Comparison of ENCODE assay signal across 9 mouse cellular contexts in the genomic region with DNA sequence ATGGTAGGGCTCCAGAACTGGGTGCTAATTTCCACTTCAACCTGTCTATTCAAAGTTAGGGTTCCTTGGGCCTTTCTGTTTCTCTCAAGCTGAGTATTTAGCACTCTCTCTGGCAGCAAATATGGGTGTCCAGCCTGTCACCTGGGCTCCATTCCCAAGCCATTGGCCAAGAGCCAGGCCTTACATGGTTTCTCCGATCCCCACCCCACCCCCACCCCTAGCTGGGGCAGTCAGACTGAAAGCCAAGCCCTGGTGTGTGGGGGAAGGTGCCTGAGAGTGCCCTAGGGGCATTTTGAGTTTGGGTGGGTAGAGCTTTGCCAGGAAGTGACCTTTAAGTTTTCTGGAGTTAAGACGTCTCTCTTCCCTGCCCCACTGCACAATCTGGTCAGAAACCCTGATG. TPM values are rescaled to one million over a fixed set of nuclear protein-coding genes. Genes with fewer than 3 reads are reported as not detected.
DNase-seq lines count a peak whose midpoint lies in the region; ATAC-seq lines count a peak whose summit lies in the region.
"Had no signal": no experiment of that assay in that cellular context is flagged by ENCODE, and none has a peak within 500 bp of the region (broad histone marks: within the 10 kb centered on the region; RNA-seq: fewer than 3 reads in every experiment).

No protein-coding gene starts in this region.

- no peaks in the 10 kb centered on the region for H3K36me3 ChIP-seq in heart, embryonic 16.5 days (ENCODE audit: control insufficient read depth, insufficient read depth)
- H3K36me3 ChIP-seq in limb, embryonic 13.5 days, result no peaks in the 10 kb centered on the region
- H3K36me3 ChIP-seq: hindbrain, embryonic 15.5 days had no signal

- no peaks in the 10 kb centered on the region for H3K27me3 ChIP-seq in heart, embryonic 16.5 days (ENCODE audit: control insufficient read depth, insufficient read depth, low read length)
- peaks cover 44% of the 10 kb centered on the region for H3K27me3 ChIP-seq in limb, embryonic 13.5 days

- H3K9me3 ChIP-seq in heart, embryonic 16.5 days (replicated peaks; ENCODE audit: control insufficient read depth, low read length), result no peaks in the 10 kb centered on the region
- no peaks in the 10 kb centered on the region for H3K9me3 ChIP-seq in limb, embryonic 13.5 days
- H3K9me3 ChIP-seq: hindbrain, embryonic 15.5 days had no signal

- peak; percentile 55 for DNase-seq in adrenal gland, adult 2 months
- no peak for DNase-seq in adrenal gland, adult 8-10 months
- peak; percentile 74 to 81 for DNase-seq in cerebellum, postnatal 36 days
- no peak for DNase-seq in layer of hippocampus, postnatal 36 days
- no peak for DNase-seq in spleen, postnatal 4 days (ENCODE audit: low spot score in 2 of 2)
- DNase-seq in Muller cell, postnatal 12 days (ENCODE audit: inconsistent ontology term), result no peak

- H3K9ac ChIP-seq in heart, embryonic 16.5 days (ENCODE audit: low read length), result peak overlapping the region; percentile 80
- no peak overlapping the region for H3K9ac ChIP-seq in limb, embryonic 13.5 days
- H3K9ac ChIP-seq: hindbrain, embryonic 15.5 days had no signal

- WGBS in heart, embryonic 16.5 days, result 36% methylated on average over 2 of the region's 2 CpGs
- 24% methylated on average over 2 of the region's 2 CpGs for WGBS in limb, embryonic 13.5 days

- H3K4me2 ChIP-seq in heart, embryonic 16.5 days (ENCODE audit: low read depth, low read length), result peak overlapping the region; percentile 79
- H3K4me2 ChIP-seq in limb, embryonic 13.5 days (replicated peaks), result 0 out of 2 replicates have a peak overlapping the region, but pooled peaks have one; percentile 62

- H3K4me3 ChIP-seq in heart, embryonic 16.5 days (ENCODE audit: low read length), result peak overlapping the region; percentile 62
- H3K4me3 ChIP-seq in limb, embryonic 13.5 days, result 0 out of 2 replicates have a peak overlapping the region, but pooled peaks have one; percentile 39

- H3K4me1 ChIP-seq in heart, embryonic 16.5 days (ENCODE audit: control insufficient read depth, insufficient read depth, low read length), result peaks cover 21% of the 10 kb centered on the region
- peaks cover 22% of the 10 kb centered on the region for H3K4me1 ChIP-seq in limb, embryonic 13.5 days

- 0 out of 2 replicates have a peak, but pooled peaks have one; percentile 13 for ATAC-seq in heart, embryonic 16.5 days (replicated peaks; ENCODE audit: extremely low read depth, insufficient read depth, low FRiP score)
- ATAC-seq in limb, embryonic 13.5 days (ENCODE audit: low FRiP score, low read depth), result no peak

- peak overlapping the region; percentile 75 for H3K27ac ChIP-seq in heart, embryonic 16.5 days (ENCODE audit: low read length)
- H3K27ac ChIP-seq in limb, embryonic 13.5 days, result no peak overlapping the region
- H3K27ac ChIP-seq: hindbrain, embryonic 15.5 days had no signal

RNA-seq across cellular contexts. Expression of gene Pde4a, which starts 19.2 kb away (rescaled TPM):
- 10 to 100 TPM in 1 of 2 experiments, 1 to 10 TPM in 1; 8.8 to 17.7 TPM for total RNA-seq in adrenal gland, adult 2 months (2021)
- polyA plus RNA-seq in adrenal gland, adult 2 months (2012; rRNA removed), result 13.2 and 15.6 TPM in 2 replicates
- total RNA-seq in adrenal gland, adult 8-10 months (2022), result 10 to 100 TPM in 2 of 4 experiments, 1 to 10 TPM in 2; 5.7 to 13.4 (median 9.8) TPM
- polyA plus RNA-seq in heart, embryonic 16.5 days (2015; fragmentation: Nextera tagmentation; extraction: Ambion mirVana), result 15.0 and 16.7 TPM in 2 replicates
- polyA plus RNA-seq in limb, embryonic 13.5 days (2015; fragmentation: Nextera tagmentation; extraction: Ambion mirVana), result 5.4 and 6.1 TPM in 2 replicates
- total RNA-seq in layer of hippocampus, postnatal 36 days (2021), result 10 to 100 TPM; 84.2 to 86.8 TPM

RNA-seq across cellular contexts. Expression of gene Cdc37, which starts 35.0 kb away (rescaled TPM):
- 100 to 1,000 TPM; 179 to 202 TPM for total RNA-seq in adrenal gland, adult 2 months (2021)
- 58.3 and 59.0 TPM in 2 replicates for polyA plus RNA-seq in adrenal gland, adult 2 months (2012; rRNA removed)
- 100 to 1,000 TPM; 162 to 190 (median 174) TPM for total RNA-seq in adrenal gland, adult 8-10 months (2022)
- polyA plus RNA-seq in heart, embryonic 16.5 days (2015; fragmentation: Nextera tagmentation; extraction: Ambion mirVana), result 226 and 279 TPM in 2 replicates
- 320 and 346 TPM in 2 replicates for polyA plus RNA-seq in limb, embryonic 13.5 days (2015; fragmentation: Nextera tagmentation; extraction: Ambion mirVana)
- total RNA-seq in layer of hippocampus, postnatal 36 days (2021), result 100 to 1,000 TPM; 142 to 150 TPM

RNA-seq across cellular contexts. Expression of gene Tyk2, which starts 53.7 kb away (rescaled TPM):
- 10 to 100 TPM; 12.7 to 14.6 TPM for total RNA-seq in adrenal gland, adult 2 months (2021)
- 23.5 and 25.8 TPM in 2 replicates for polyA plus RNA-seq in adrenal gland, adult 2 months (2012; rRNA removed)
- 10 to 100 TPM; 15.3 to 30.3 (median 23.0) TPM for total RNA-seq in adrenal gland, adult 8-10 months (2022)
- 15.8 and 16.2 TPM in 2 replicates for polyA plus RNA-seq in heart, embryonic 16.5 days (2015; fragmentation: Nextera tagmentation; extraction: Ambion mirVana)
- polyA plus RNA-seq in limb, embryonic 13.5 days (2015; fragmentation: Nextera tagmentation; extraction: Ambion mirVana), result 13.7 and 16.5 TPM in 2 replicates
- 10 to 100 TPM; 14.6 to 18.0 TPM for total RNA-seq in layer of hippocampus, postnatal 36 days (2021)

RNA-seq across cellular contexts. Expression of gene Keap1, which starts 54.4 kb away (rescaled TPM):
- 10 to 100 TPM; 36.6 to 56.5 TPM for total RNA-seq in adrenal gland, adult 2 months (2021)
- polyA plus RNA-seq in adrenal gland, adult 2 months (2012; rRNA removed), result 132 and 142 TPM in 2 replicates
- 10 to 100 TPM; 50.7 to 62.6 (median 57.4) TPM for total RNA-seq in adrenal gland, adult 8-10 months (2022)
- polyA plus RNA-seq in heart, embryonic 16.5 days (2015; fragmentation: Nextera tagmentation; extraction: Ambion mirVana), result 51.5 and 54.6 TPM in 2 replicates
- polyA plus RNA-seq in limb, embryonic 13.5 days (2015; fragmentation: Nextera tagmentation; extraction: Ambion mirVana), result 79.7 and 82.5 TPM in 2 replicates
- total RNA-seq in layer of hippocampus, postnatal 36 days (2021), result 10 to 100 TPM; 57.2 to 58.1 TPM

Comparison
In these comparisons a context has a peak if more than half of its experiments do, and no peak if none do; other contexts are left out.
1. DNase-seq: peak in adrenal gland, adult 2 months (single experiment) and cerebellum, postnatal 36 days (2 of 2); none in adrenal gland, adult 8-10 months (single experiment), layer of hippocampus, postnatal 36 days (0 of 2), spleen, postnatal 4 days (0 of 2) and Muller cell, postnatal 12 days (single experiment).
2. RNA of gene Pde4a, which starts 19.2 kb away (total RNA-seq): 84.2 to 86.8 TPM in layer of hippocampus, postnatal 36 days; 8.8 to 17.7 TPM in adrenal gland, adult 2 months and 5.7 to 13.4 TPM in adrenal gland, adult 8-10 months; every median in the first group is over 4 times any median in the second.